Mouse (Mus musculus) thymus, adult 2 months (tissue): ENCODE measurements at regions not wholly inside any gene's neighbourhood (a gene's known extent, or its start where the extent isn't known, plus 50 kb on each side); places are given as distances from the start of the nearest gene placed in this dataset.

ENCODE experiments used
- CTCF ChIP-seq: fragments of 200-500 bp; IDR thresholded peaks from 2 replicates; pipeline ENCODE4 v1.5.1; 2012; ENCODE audit warnings: mild to moderate bottlenecking, control low read depth, low read length, moderate library complexity, borderline replicate concordance; ENCODE audit not compliant: control insufficient read depth, poor library complexity, insufficient read depth; ENCODE audit errors: extremely low read depth
- POLR2A ChIP-seq: fragments of 200-500 bp; IDR thresholded peaks from 2 replicates; pipeline ENCODE4 v1.6.1; 2012; ENCODE audit warnings: mild to moderate bottlenecking, low read length, control low read depth, moderate library complexity; ENCODE audit not compliant: control insufficient read depth, poor library complexity, insufficient read depth; ENCODE audit errors: extremely low read depth

- no peak for TF ChIP-seq POLR2A
- TF ChIP-seq CTCF, result no peak
Measured at GRCm38 (mm10) chr15:74306543-74306942, 329.6 kb downstream of the Mroh4 start.
